Mouse (Mus musculus) stomach, postnatal 0 days (tissue): ENCODE results near the gene Dazl.

Experiments used
- CTCF ChIP-seq: IDR thresholded peaks from 2 replicates; pipeline ENCODE4 v1.5.1; 2016; ENCODE audit warnings: antibody characterized with exemption, low read depth, mild to moderate bottlenecking, moderate library complexity
- EP300 ChIP-seq: optimal IDR thresholded peaks from 2 replicates; pipeline ENCODE3; 2016; ENCODE audit warnings: antibody characterized with exemption

DNA sequence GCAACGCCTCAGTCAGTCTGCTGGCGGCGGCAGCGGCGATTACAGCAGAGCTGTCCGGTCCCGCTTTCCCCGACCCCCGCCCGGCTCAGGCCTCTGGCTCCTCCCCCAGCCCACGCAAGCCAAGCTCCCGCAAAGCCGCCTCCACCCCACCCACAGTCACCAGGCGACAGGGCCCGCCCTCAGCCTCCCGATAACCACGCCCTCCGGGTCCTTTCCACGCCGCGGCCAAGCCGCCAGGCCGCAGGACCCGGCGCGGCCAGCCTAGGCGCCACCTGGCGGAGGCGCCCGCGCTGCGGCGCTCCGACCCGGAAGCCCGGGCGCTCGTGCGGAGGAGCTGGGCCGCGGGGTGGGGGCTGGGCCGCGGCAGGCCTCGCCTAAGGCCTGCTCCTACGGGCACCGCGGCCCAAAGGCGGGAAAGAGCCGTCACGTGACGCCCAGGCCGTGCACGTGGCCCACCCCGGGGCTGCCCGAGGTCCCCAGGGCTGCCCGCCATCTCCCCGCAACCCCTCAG lies 720 bp downstream of the Dazl start:
- TF ChIP-seq CTCF (peak; percentile 60), EP300 (no peak)
